Mouse (Mus musculus) fibroblast of lung, adult 2 months (primary cell): ENCODE measurements around the gene Ddx4.

Experiments used
- DNase-seq: peaks from one replicate; pipeline ENCODE4 v3.0.0-alpha.2; 2011; ENCODE audit warnings: low read depth

Ddx4 gene

GRCm38 (mm10) chr13:112652205-112652604 lies at the start of gene Ddx4:
TSS of gene Ddx4 (minus strand) at chr13:112652475.
- no peak for DNase-seq

GRCm38 (mm10) chr13:112701256-112701655 lies 49.0 kb upstream of the Ddx4 start:
- no peak for DNase-seq

GRCm38 (mm10) chr13:112695526-112696240 lies 43.4 kb upstream of the Ddx4 start:
- no peak for DNase-seq

- no peak for DNase-seq
Observed at GRCm38 (mm10) chr13:112692870-112693553, 40.7 kb upstream of the Ddx4 start.

GRCm38 (mm10) chr13:112686155-112686554 lies 33.9 kb upstream of the Ddx4 start:
- no peak for DNase-seq

GRCm38 (mm10) chr13:112683970-112684369 lies 31.7 kb upstream of the Ddx4 start:
- no peak for DNase-seq

- peak; percentile 71 for DNase-seq
Observed at GRCm38 (mm10) chr13:112683312-112683711, 31.0 kb upstream of the Ddx4 start.

- DNase-seq = no peak
Observed at GRCm38 (mm10) chr13:112678154-112678553, 25.9 kb upstream of the Ddx4 start.

- peak; percentile 60 for DNase-seq
Observed at GRCm38 (mm10) chr13:112673899-112674447, 21.7 kb upstream of the Ddx4 start.

- no peak for DNase-seq
Observed at GRCm38 (mm10) chr13:112672797-112673196, 20.5 kb upstream of the Ddx4 start.

GRCm38 (mm10) chr13:112671708-112672107 lies 19.4 kb upstream of the Ddx4 start:
- DNase-seq = no peak

GRCm38 (mm10) chr13:112667215-112667614 lies 14.9 kb upstream of the Ddx4 start:
- no peak for DNase-seq

GRCm38 (mm10) chr13:112666433-112667024 lies 14.3 kb upstream of the Ddx4 start:
- DNase-seq = no peak

- DNase-seq = no peak
Observed at GRCm38 (mm10) chr13:112661687-112662086, 9.4 kb upstream of the Ddx4 start.

- peak; percentile 83 for DNase-seq
Observed at GRCm38 (mm10) chr13:112660574-112661381, 8.5 kb upstream of the Ddx4 start, which contains the start of gene Slc38a9. TSS of gene Slc38a9 (plus strand) at chr13:112660751.

- no peak for DNase-seq
Observed at GRCm38 (mm10) chr13:112659986-112660573, 7.8 kb upstream of the Ddx4 start.

- no peak for DNase-seq
Observed at GRCm38 (mm10) chr13:112651183-112651582, 1.1 kb downstream of the Ddx4 start.

- DNase-seq = no peak
Observed at GRCm38 (mm10) chr13:112645529-112646186, 6.6 kb downstream of the Ddx4 start.

- no peak for DNase-seq
Observed at GRCm38 (mm10) chr13:112644996-112645395, 7.3 kb downstream of the Ddx4 start.

- no peak for DNase-seq
Observed at GRCm38 (mm10) chr13:112642897-112643296, 9.4 kb downstream of the Ddx4 start.

- DNase-seq = no peak
Observed at GRCm38 (mm10) chr13:112639111-112639510, 13.2 kb downstream of the Ddx4 start.
